Mouse (Mus musculus) adipocyte (in vitro differentiated cells): Measurements from ENCODE around the gene Metap1.

ENCODE experiments used
- DNase-seq: peaks from one replicate; pipeline ENCODE4 v3.0.0-alpha.2; 2016; ENCODE audit warnings: low spot score

The Metap1 gene

GRCm38 (mm10) chr3:138489327-138490033 lies at the start of gene Metap1:
TSS of gene Metap1 (minus strand) at chr3:138489515.
- DNase-seq: peak; percentile 94

GRCm38 (mm10) chr3:138536031-138536430 lies 46.7 kb upstream of the Metap1 start:
- DNase-seq: no peak

DNA sequence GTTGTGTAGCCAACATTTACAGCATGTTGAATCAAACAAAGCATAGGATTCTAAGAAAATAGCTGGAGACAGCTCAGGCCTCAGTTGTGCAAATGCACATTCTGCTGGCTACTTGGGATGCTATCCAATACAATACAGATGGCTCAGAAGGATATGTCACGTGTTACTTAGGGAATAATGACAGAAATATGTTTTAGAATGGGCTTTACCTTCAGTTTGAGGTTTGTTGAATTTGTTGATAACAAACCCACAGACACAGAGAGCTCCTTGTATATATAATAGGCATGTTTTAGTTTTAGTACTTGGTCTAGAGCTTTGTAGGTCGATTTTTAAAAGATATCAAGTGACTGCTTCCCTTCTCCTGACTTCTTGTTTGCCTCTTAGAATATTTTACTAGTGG lies 43.4 kb upstream of the Metap1 start:
- DNase-seq: no peak

- no peak for DNase-seq
Observed at GRCm38 (mm10) chr3:138531479-138532181, 42.3 kb upstream of the Metap1 start.

GRCm38 (mm10) chr3:138530578-138531478 lies 41.5 kb upstream of the Metap1 start:
- DNase-seq: no peak

- DNase-seq: no peak
Observed at GRCm38 (mm10) chr3:138528265-138528664, 39.0 kb upstream of the Metap1 start.

DNA sequence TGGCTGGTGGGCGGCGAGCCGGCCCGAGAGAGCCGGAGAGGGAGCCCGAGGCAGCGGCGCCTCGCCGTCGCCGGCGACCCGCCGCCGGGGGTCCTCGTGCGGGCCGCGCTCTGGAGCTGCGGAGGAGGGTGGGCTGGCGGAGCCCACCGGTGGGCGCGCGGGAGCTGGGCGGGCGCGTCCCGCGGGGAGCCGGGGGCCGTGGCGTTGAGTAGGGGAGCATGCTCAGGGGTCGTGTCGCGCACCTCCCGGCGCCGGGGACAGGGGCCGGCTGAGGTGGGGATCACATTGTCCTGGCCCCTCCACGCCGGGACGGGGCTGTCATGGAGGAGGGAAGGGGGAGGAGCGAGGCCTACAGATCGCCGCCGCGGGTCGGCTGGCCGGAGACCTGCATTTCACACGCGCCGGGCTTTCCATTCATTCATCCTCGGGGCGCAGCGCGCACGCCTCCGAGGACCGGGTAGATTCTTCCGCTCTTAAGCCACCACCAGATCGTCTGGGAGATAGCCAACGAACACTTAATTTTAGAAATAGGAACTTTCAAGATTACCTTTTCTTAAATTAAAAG lies 38.4 kb upstream of the Metap1 start:
- peak; percentile 59 for DNase-seq

DNA sequence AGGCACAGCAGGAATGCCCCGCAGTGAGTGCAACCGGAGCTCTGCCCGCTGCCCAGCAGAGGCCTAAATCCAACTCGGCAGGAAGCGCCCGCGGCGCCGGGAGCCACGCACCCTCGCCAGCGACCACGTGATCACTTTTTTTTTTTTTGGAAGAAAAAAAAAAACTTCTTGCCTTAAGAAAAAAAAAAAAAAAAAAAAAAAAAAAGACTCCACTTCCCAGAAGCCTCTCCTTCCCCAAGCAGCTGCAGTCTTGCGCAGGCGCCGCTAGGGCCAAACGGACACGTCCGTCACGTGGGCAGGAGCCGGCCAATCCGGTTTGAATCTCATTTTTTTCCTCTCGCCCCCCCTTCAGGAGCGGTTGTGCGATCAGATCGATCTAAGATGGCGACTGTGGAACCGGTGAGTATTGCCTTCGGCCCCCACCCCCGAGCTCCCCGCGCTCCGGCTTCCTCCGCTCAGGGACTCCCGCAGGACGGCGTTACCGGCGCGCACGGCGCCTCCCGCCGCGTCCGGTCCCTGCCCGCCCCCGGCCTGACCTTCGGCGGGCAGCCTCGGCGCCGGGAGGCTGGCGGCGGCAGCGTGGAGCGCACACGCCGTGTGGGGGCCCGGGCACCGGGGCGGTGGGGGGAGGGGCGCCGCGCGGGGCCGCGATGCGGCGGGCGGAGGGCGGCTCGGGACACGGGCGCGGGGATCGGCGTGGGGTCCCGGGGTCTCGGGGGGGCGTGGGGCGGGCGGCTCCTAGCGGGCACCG lies 37.8 kb upstream of the Metap1 start:
- peak; percentile 100 for DNase-seq

DNA sequence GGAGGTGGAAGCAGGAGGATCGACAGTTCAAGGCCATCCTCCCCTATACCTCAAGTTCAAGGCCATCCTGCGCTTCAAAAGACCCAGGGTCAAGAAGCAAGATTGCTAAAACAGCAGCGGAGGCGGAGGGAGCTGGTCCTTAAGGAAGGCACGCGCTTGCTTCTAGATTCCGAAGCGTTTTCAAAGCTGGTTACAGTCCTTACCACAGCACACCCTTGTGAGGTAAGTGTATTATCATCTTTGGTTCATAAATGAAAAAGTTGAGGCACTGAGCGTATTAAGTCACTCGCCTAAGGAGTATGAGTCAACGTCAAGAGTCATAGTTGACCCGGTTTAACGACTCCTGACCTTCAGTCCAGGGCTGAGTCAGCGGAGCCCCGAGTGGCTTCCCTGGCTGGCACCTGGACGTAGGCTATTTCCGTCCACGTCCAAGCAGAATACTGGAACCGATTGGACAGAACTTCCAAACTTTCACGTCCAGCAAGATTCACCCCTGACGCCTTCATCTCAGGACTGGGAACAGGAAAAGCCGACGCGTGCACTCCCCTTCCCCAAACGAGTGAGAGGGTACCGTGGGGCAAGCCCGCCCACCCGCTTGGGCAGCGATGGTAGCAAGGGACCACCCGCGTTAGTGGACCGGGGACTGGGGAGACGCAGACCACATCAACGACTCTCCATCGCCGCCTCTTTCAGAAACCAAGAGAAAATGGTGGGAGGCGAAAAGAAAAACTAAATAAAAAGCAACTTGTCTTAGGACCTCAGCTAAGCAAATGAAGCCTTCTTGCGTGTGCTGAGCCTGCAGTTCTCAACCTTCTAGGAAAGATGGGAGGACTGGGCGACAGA lies 37.0 kb upstream of the Metap1 start, which contains the start of gene Eif4e:
TSS of gene Eif4e (plus strand) at position 107 of the 843 bp plus-strand sequence.
- peak; percentile 75 for DNase-seq

GRCm38 (mm10) chr3:138525494-138525893 lies 36.2 kb upstream of the Metap1 start:
- DNase-seq: no peak

DNA sequence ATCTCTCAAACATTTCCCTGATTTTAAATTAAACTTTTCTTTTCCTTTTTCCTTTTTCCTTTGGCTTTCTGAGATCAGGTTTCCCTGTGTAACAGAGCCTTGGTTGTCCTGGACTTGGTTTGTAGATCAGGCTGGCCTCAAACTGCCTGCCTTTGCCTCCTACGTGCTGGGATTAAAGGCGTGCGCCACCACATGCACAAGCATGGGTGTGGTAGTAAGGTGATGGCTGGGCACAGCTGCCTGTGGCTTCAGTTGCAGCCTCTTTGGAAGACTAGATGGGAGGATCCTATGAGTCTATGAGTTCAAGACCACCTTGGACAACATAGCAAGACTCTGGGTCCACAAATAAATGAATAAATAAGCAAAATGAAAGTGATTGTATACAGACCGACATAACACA lies 34.6 kb upstream of the Metap1 start:
- no peak for DNase-seq

DNA sequence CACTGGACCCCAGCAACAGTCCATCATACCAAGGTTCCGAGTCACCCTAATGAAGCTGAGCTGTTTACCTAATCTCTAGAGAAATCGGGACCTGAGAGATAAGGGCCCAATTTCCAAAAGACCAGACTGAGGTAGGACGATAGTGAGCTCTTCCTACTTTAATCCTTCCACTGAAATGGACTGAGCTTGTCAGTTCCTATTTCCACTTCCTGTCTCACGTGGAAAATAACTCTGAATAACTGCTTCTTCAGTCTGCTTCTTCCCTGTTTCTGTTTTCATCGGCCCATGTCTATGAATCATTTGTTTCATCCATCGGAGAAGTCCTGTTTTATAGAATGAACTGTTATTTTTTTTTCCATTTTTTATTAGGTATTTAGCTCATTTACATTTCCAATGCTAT lies 29.9 kb upstream of the Metap1 start:
- DNase-seq: no peak

DNA sequence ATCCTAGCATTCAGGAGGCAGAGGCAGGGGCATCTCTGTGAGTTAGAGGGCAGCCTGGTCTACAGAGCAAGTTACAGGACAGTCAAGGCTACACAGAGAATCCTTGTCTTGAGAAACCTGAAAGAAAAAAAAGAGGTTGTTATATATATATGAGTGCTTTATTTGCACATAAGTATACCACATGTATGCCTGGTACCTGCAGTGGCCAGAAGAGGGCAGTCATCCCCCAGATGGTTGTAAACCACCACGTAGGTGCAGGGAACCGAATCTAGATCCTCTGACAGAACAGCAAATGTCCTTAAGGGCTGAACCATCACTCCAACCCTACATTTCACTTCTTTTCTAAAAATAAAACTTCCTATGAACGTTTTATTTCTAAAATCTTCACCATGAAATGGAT lies 28.6 kb upstream of the Metap1 start:
- DNase-seq: no peak

DNA sequence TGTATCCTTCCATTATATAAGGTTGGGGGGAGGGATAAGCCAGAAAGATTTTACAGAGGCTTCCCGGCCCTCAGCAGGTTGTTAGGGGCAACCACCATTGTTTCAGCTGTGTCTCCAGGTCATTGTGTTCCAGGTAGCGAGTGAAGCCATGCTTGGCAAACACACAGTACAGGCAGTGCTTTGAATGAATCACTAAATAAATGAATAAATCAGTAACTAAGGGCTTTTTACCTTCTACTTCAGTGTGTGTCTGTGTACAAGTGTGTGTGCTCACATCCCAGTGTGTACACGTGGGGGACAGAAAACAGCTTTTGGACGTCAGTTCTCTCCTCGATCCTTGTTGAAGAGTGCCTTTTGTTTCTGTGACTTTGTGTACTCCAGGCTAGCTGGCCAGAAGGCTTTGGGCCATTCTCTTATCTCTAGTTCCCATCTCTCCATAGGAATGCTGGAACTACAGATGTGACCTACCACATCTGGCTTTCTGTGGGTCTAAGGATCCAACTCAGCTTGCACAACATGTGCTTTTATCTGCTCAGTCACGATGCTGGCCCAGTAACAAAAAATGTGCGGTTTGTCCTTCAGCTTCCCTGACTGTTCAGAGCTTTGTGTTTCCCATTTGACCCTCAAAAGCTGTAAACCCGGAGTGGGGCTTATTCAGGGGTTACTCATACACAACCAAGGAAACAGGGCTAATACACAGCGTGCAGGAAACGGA lies 26.5 kb upstream of the Metap1 start:
- DNase-seq: peak; percentile 67

DNA sequence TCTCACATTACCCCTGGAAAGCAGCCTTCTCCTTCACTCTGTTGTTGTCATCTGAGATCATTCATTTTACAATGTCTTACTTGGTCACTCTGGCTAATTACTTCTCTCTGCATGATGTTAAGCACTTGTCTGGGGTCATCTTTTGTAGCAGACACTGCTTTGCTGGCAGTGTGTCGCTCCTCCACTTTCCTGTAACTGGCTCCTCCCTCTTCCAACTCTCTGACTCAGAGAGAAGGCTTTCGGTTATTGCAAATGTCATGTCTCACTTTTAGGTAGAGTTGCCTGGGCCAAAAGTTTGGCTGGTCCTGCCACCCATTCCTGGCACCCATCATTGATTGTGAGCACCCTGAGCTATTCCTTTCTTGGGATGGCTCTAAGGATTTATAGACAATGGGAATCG lies 25.4 kb upstream of the Metap1 start:
- no peak for DNase-seq

GRCm38 (mm10) chr3:138513243-138513642 lies 23.9 kb upstream of the Metap1 start:
- DNase-seq: no peak

GRCm38 (mm10) chr3:138510471-138510870 lies 21.2 kb upstream of the Metap1 start:
- no peak for DNase-seq

DNA sequence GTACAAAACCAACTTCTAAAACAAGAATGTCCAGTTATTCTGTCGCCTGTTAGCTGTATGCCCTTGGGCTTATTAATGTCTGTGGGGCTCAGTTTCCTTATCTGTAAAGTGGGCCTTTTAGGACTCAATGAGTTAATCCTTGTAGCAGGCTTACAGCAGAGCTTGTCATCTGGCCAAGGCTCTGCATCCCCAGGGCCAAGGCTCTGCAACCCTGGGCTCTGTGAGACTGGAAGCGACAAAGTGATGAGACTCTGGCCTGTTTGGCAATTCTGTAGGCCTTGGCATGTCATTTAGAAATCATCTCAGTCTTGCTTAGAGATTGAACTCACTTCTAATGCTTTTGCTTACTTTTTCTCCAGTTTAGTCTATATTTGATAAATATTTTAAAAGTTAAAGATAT lies 20.3 kb upstream of the Metap1 start:
- peak; percentile 74 for DNase-seq

- peak; percentile 62 for DNase-seq
Observed at GRCm38 (mm10) chr3:138506749-138507148, 17.4 kb upstream of the Metap1 start.

DNA sequence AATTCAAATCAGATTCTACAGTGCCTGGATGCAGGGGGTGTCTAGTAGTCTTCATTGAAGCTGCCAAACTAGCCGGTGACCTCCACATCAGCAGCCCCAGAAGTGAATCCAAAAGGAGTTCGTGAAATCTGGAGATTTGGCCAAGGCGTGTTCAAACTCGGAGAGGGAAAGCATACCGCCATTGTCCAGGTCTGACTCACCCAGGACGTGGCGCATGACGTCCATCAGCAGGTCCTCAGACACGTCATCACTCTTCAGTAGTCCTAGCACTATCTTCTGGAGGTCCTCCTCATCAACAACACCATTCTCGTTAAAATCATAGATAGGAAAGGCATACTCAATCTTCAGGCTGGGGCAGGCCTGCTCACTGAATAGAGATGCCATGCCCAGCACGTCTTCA lies 14.4 kb upstream of the Metap1 start:
- no peak for DNase-seq
